In genomic region chr1:184046070-184046677, GRCm38 (mm10) we compare ENCODE assay signal across 13 mouse cellular contexts. TPM values are rescaled to one million over a fixed set of nuclear protein-coding genes. Genes with fewer than 3 reads are reported as not detected.
DNase-seq lines count a peak whose midpoint lies in the region; ATAC-seq lines count a peak whose summit lies in the region.
"Had no signal": no experiment of that assay in that cellular context is flagged by ENCODE, and none has a peak within 500 bp of the region (broad histone marks: within the 10 kb centered on the region; RNA-seq: fewer than 3 reads in every experiment).

No protein-coding gene starts in this region.

- H3K9ac ChIP-seq in embryonic facial prominence, embryonic 14.5 days (ENCODE audit: low read depth, low read length), result no peak overlapping the region
- H3K9ac ChIP-seq: forebrain, embryonic 13.5 days; liver, embryonic 15.5 days had no signal

- peak; percentile 59 for DNase-seq in CD4-positive helper T cell, adult 2 months (ENCODE audit: low read depth, low spot score)
- peak; percentile 48 for DNase-seq in ES-CJ7 (ENCODE audit: low read depth, low spot score)
- DNase-seq in embryonic facial prominence, embryonic 14.5 days (ENCODE audit: low spot score), result peak; percentile 49
- no peak for DNase-seq in layer of hippocampus, adult 11-12 months (ENCODE audit: low spot score)
- DNase-seq in adrenal gland, postnatal 4 days (ENCODE audit: low spot score in 2 of 2), result no peak
- DNase-seq in kidney, postnatal 25 days, result no peak
- DNase-seq: cerebellum, postnatal 14 days; heart, postnatal 10 days; kidney, adult 18-20 months had no signal

- WGBS in embryonic facial prominence, embryonic 14.5 days, result 21% methylated on average over 6 of the region's 6 CpGs

- no peaks in the 10 kb centered on the region for H3K9me3 ChIP-seq in embryonic facial prominence, embryonic 14.5 days (ENCODE audit: control insufficient read depth, low read length)
- H3K9me3 ChIP-seq: forebrain, embryonic 13.5 days; liver, embryonic 15.5 days had no signal

- H3K27me3 ChIP-seq in embryonic facial prominence, embryonic 14.5 days (replicated peaks; ENCODE audit: control insufficient read depth, insufficient read depth, low read length), result no peaks in the 10 kb centered on the region
- H3K27me3 ChIP-seq: forebrain, embryonic 13.5 days; liver, embryonic 15.5 days; Patski had no signal

- H3K4me3 ChIP-seq in embryonic facial prominence, embryonic 14.5 days (ENCODE audit: low read depth, low read length), result no peak overlapping the region
- H3K4me3 ChIP-seq: forebrain, embryonic 13.5 days; liver, embryonic 15.5 days had no signal

- no peaks in the 10 kb centered on the region for H3K36me3 ChIP-seq in embryonic facial prominence, embryonic 14.5 days (ENCODE audit: control insufficient read depth, insufficient read depth, low read length)
- H3K36me3 ChIP-seq: liver, embryonic 15.5 days had no signal

- peaks cover 13% of the 10 kb centered on the region for H3K4me1 ChIP-seq in embryonic facial prominence, embryonic 14.5 days (ENCODE audit: control insufficient read depth, insufficient read depth, low read length)

- H3K4me2 ChIP-seq in embryonic facial prominence, embryonic 14.5 days (ENCODE audit: low read depth, low read length), result no peak overlapping the region
- H3K4me2 ChIP-seq: forebrain, embryonic 13.5 days; liver, embryonic 15.5 days had no signal

- peak; percentile 58; the same call in 1 of the 2 replicates for ATAC-seq in embryonic facial prominence, embryonic 14.5 days (ENCODE audit: low read depth)
- peak; percentile 38 for ATAC-seq in megakaryocyte, adult 5-6 weeks (ENCODE audit: poor library complexity, severe bottlenecking)
- ATAC-seq: forebrain, embryonic 13.5 days; Patski had no signal

- no peak overlapping the region for H3K27ac ChIP-seq in embryonic facial prominence, embryonic 14.5 days (replicated peaks; ENCODE audit: low read depth, low read length)
- H3K27ac ChIP-seq: forebrain, embryonic 13.5 days; liver, embryonic 15.5 days had no signal

RNA-seq across cellular contexts. Expression of gene 1700056E22Rik, which starts 12.1 kb away (rescaled TPM):
- polyA plus RNA-seq in embryonic facial prominence, embryonic 14.5 days (2014; fragmentation: Nextera tagmentation; extraction: Ambion mirVana), result 1.0 and 2.4 TPM in 2 replicates
- 0.98 and 2.9 TPM in 2 replicates for total RNA-seq in megakaryocyte, adult 5-6 weeks (2015)
- total RNA-seq in megakaryocyte, adult 5-6 weeks (2017), result 3.0 and 4.6 TPM in 2 replicates
- 1 to 10 TPM; 2.7 to 3.5 TPM for total RNA-seq in adrenal gland, postnatal 4 days (2021)

RNA-seq across cellular contexts. Expression of gene Dusp10, which starts 33.1 kb away (rescaled TPM):
- 17.1 and 17.7 TPM in 2 replicates for polyA plus RNA-seq in embryonic facial prominence, embryonic 14.5 days (2014; fragmentation: Nextera tagmentation; extraction: Ambion mirVana)
- 5.3 and 7.5 TPM in 2 replicates for total RNA-seq in megakaryocyte, adult 5-6 weeks (2015)
- 4.3 and 7.4 TPM in 2 replicates for total RNA-seq in megakaryocyte, adult 5-6 weeks (2017)
- total RNA-seq in adrenal gland, postnatal 4 days (2021), result 10 to 100 TPM; 13.1 to 13.2 TPM

Comparison
In these comparisons a context has a peak if more than half of its experiments do, and no peak if none do; other contexts are left out.
1. DNase-seq: peak in CD4-positive helper T cell, adult 2 months (single experiment), ES-CJ7 (single experiment) and embryonic facial prominence, embryonic 14.5 days (single experiment); none in layer of hippocampus, adult 11-12 months (single experiment), adrenal gland, postnatal 4 days (0 of 2) and kidney, postnatal 25 days (0 of 2).